Mouse (Mus musculus) thymus, adult 2 months (tissue): Measurements from ENCODE around the gene 2210408I21Rik.

Experiments
- CTCF ChIP-seq: fragments of 200-500 bp; IDR thresholded peaks from 2 replicates; pipeline ENCODE4 v1.5.1; 2012; ENCODE audit warnings: mild to moderate bottlenecking, control low read depth, low read length, moderate library complexity, borderline replicate concordance; ENCODE audit not compliant: control insufficient read depth, poor library complexity, insufficient read depth; ENCODE audit errors: extremely low read depth
- POLR2A ChIP-seq: fragments of 200-500 bp; IDR thresholded peaks from 2 replicates; pipeline ENCODE4 v1.6.1; 2012; ENCODE audit warnings: mild to moderate bottlenecking, low read length, control low read depth, moderate library complexity; ENCODE audit not compliant: control insufficient read depth, poor library complexity, insufficient read depth; ENCODE audit errors: extremely low read depth

DNA sequence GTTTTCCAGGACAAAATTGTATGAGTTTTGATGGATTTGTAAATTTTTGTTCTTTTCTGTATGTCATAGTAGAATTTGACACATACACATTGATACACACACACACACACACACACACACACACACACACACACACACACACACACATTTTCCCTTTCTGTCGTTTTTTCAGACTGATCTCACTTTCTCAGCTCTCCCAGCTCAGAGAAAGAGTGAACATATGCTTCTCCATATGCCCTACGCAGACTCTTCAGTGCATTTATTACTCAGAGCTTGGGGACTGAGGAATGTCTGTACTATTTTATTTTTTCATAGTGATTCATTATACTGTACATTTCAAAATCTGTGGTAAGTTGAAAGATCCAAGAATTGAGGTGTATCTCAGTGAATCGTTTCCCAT, 160.2 kb downstream of the 2210408I21Rik start:
- no peak for TF ChIP-seq CTCF
- no peak for TF ChIP-seq POLR2A
